Mouse (Mus musculus) heart, postnatal 0 days (tissue): ENCODE measurements around the gene Vstm2a.

Experiments used
- CTCF ChIP-seq: IDR thresholded peaks from 2 replicates; pipeline ENCODE4 v1.5.1; 2016; ENCODE audit warnings: antibody characterized with exemption, control low read depth, low read depth
- EP300 ChIP-seq: IDR thresholded peaks from 2 replicates; pipeline ENCODE4 v1.6.1; 2016; ENCODE audit warnings: antibody characterized with exemption, low read depth

DNA sequence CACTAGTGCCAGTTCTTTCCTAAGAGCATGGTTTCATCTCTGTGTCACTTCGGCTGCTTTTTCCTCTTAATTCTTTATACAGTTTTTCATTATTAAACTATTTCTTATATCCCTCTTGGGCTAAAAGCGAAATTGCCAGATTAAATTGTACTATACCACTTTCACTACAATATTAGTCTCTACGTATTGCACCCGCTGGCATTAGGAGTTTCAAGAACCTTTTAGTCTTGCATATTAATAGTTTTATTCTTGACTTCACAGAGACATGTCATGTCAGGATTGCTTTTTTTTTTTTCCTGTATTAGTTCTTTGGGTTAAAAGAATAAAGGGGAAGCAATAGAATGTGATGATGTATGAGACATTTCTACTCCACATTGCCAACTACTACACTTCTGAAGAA lies 94.4 kb downstream of the Vstm2a start:
- no peak for TF ChIP-seq EP300
- TF ChIP-seq CTCF: no peak
